Mouse (Mus musculus): ENCODE measurements at regions not wholly inside any gene's neighbourhood (a gene's known extent, or its start where the extent isn't known, plus 50 kb on each side); places are given as distances from the start of the nearest gene placed in this dataset.

GRCm38 (mm10) chr2:74404493-74404892 is 174.7 kb downstream of the Lnpk start:
- no peak for TF ChIP-seq POLR2A (IDR thresholded peaks at IDR 0.05; ENCODE audit: extremely low read depth, insufficient read depth, low read length)
- TF ChIP-seq CTCF (IDR thresholded peaks at IDR 0.05; ENCODE audit: extremely low read depth, insufficient read depth, low read length), result no peak

Measured in cortical plate, adult 2 months (tissue).